9 mouse cellular contexts compared by ENCODE assay signal in the genomic region with DNA sequence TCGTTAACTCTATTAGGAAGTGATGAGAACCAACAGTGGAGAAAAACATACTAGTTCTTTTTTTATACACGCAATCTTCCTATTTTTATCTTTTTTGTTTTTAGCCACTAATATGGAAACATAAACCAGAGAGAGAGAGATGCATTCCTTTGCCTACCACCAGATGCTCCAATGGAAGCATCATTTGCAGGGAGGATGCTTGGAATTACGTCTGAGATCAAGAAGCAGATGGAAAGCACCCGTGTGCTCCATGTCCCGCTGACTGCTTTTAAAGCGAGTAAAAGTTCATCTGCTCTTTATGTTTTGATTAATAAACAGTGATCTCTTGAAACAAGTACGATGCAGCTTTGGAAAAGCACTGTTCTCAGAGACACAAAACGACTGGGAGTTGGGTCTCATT.
"Had no signal": no experiment of that assay in that cellular context is flagged by ENCODE, and none has a peak within 500 bp of the region (broad histone marks: within the 10 kb centered on the region; RNA-seq: fewer than 3 reads in every experiment).

No protein-coding gene starts in this region.

- DNase-seq: liver, postnatal 0 days; lung, adult 2 months; lung, postnatal 14 days; lung, postnatal 36 days; midbrain, embryonic 14.5 days; right cerebral cortex, postnatal 14 days; thymus, adult 2 months; thymus, postnatal 25 days; thymus, postnatal 4 days had no signal
